Mouse (Mus musculus): ENCODE data around the gene Gm20683.

Gm20683 gene

GRCm38 (mm10) chr17:25795609-25796092, 45.9 kb downstream of the Gm20683 start, which contains the start of gene AC134908.4:
AC134908.4 (minus strand) TSS chr17:25795659.
- peak; percentile 88 for DNase-seq (ENCODE audit: low read depth, low spot score)

DNA sequence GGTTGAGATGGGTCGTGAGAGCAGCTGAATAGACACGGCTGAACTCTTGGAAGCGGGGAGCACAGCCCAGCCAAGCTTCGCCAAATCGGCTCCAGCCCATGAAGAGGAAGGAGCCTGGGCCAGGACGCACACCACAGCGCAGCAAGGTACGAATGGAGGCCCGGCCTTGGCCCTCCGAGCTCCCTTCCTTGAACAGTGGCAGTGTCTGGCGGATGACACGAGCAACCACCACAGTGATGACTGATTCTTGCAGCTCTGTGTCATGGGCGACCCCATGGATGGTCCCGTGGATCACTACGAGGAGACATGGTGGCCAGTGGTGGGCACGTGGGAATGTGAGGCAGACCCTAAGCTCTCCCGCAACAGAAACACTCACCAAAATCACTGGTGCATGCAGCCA, 46.6 kb downstream of the Gm20683 start:
- no peak for DNase-seq (ENCODE audit: low read depth, low spot score)

DNA sequence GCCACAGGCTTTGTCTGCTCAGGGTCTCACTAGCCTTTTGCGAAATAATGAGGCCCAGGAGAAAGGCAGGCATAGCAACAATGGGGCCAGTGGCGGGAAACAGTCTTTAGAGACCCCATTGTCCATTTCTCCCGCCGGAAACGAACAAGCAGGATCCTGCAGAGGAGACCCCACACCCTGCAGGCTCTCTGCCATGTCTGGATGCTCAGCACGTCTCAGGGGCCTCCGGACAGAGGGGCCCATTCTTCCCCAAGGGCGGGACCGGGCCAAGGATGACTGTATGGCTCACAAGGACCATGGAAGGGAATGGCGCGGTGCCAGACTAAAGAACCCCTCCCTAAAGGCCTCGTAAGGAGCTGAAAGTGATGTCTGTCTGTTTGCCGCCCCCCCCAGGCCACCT, 47.4 kb downstream of the Gm20683 start:
- peak; percentile 42 for DNase-seq (ENCODE audit: low read depth, low spot score)

DNA sequence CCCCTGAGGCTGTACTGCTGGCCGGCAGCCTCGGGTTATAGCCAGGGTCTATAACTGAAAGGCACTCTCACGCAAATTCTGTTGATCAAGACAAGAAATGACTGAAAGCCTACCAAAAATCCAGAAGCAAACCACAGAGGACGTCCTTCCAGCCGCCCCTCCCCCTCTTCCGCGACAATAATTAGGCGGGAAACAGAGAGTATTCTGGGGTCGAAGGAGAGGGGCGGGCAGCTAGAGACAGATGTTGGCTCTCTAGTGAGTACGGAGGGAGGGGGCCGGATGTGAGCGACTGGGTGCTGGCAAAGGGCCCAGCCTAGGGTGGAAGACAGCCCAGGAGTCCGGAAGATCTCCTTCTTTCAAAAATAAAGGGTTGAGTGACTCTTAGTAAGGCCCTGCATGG, 48.9 kb downstream of the Gm20683 start, which contains the start of gene Fam173a:
Gene Fam173a (minus strand): TSS at position 287 of the 400 bp plus-strand sequence.
- peak; percentile 58 for DNase-seq (ENCODE audit: low read depth, low spot score)

DNA sequence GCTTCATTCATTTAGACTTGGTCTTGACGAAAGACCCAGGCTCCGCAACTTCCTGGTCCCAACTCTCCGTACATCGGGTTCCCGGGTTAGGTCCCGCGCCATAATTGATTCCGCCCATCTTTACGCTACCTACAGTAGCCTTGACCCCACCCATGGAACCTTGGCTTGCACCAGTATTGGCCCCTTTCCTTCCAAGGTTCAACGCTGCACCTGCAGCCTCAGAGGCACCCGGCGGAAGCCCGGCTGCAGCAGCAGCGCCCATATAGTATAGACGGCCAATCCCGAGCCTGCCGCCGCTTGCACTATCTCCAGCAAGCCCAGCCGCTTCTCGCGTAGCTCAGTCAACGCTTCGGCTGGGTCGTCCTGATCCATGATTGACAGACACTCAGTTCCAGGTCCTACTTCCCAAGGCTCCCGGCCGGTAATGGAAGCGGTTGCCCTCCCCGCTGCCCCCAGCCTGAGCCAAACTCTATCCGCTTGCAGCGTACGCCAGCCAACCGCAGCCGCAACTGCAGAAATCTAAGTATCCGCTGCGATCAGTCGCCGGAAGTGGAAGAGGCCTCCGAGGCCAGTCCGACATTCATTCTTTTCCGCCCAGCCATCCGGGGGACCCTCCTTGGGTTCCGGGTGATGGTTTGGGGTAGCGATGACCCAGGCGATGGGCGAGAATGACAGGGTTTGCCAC, 49.6 kb downstream of the Gm20683 start:
- peak; percentile 86 for DNase-seq (ENCODE audit: low read depth, low spot score)

- DNase-seq (ENCODE audit: low read depth, low spot score): no peak
These were observed 50.2 kb downstream of the Gm20683 start for GRCm38 (mm10) chr17:25791320-25791842.

- no peak for DNase-seq (ENCODE audit: low read depth, low spot score)
These were observed 54.6 kb downstream of the Gm20683 start for GRCm38 (mm10) chr17:25786781-25787504.

GRCm38 (mm10) chr17:25786280-25786679, 55.3 kb downstream of the Gm20683 start, which contains the start of gene Ccdc78:
Ccdc78 (plus strand) TSS chr17:25786580.
- no peak for DNase-seq (ENCODE audit: low read depth, low spot score)

DNA sequence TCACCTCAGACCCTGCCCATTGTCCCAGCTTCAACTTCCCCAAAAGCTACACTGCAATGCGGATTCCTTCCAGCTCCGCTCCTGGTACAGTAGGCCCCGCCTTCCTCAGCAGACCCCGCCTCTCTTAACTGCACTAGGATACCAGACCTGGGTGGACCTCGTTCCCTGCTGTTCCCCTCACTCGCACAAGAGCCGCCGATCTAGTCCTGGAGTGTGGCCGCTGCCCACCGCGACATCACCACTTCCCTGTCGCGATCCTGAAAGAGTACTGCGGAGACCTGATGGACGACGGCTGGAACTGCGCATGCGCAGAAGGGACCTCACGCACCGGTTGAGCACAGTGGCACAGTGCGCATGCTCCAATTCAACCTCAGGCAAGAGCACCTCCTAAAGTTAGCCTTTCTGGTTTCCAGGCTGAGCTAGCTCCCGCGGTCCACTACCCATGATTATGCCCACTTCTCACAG, 56.2 kb downstream of the Gm20683 start, which contains the start of gene Haghl:
Gene Haghl (minus strand): TSS at position 393 of the 465 bp plus-strand sequence.
- peak; percentile 98 for DNase-seq (ENCODE audit: low read depth, low spot score)
